Mouse (Mus musculus) olfactory bulb, adult 2 months (tissue): ENCODE data around the gene Tbx10.

ENCODE experiments used
- CTCF ChIP-seq: fragments of 200-500 bp; IDR thresholded peaks from 2 replicates; pipeline ENCODE4 v1.5.1; 2012; ENCODE audit warnings: low read depth, mild to moderate bottlenecking, low read length, moderate library complexity; ENCODE audit not compliant: insufficient read depth
- POLR2A ChIP-seq: fragments of 200-500 bp; IDR thresholded peaks from 2 replicates; pipeline ENCODE4 v1.6.1; 2012; ENCODE audit warnings: mild to moderate bottlenecking, low read depth, low read length, moderate library complexity; ENCODE audit not compliant: insufficient read depth

DNA sequence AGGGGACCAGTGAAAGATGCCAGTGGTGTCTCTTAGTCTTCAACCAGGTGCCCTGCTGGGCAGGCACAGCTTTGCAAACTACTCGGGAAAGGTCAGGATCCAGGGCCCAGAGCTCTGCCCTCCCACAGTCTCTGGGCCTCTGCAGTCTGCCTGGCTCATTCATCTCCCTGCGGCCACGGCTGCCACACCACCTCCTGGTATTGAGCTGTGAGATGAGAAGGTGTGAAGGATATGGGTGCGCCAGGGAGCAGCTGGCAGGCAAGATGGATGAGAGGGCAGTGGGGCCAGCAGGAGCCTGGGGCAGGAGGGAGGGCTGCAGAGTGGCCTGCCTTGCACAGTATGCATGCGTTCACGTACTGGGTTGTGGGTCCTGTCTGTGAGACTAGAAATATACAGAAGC is 1.7 kb upstream of the Tbx10 start:
- TF ChIP-seq CTCF, result no peak
- TF ChIP-seq POLR2A, result no peak
